Mouse (Mus musculus): ENCODE results near the gene Ifnar2. TPM values are rescaled to one million over a fixed set of nuclear protein-coding genes. Genes with fewer than 3 reads are reported as not detected.
A peak's percentile ranks its signal among the peaks of the same experiment; 100 is the strongest.

The Ifnar2 gene
- total and polyA plus RNA-seq, 3 experiments = 33.1 to 34.9 (median 34.5) TPM

GRCm38 (mm10) chr16:91352084-91352562 lies 20.5 kb upstream of the Ifnar2 start:
- Histone ChIP-seq H3K9me3 (replicated peaks; ENCODE audit: low read length) (no peaks in the 10 kb centered on the region), H3K4me3 (replicated peaks in 1 of 3; ENCODE audit: low read depth in 2 of 3, low read length in 2 of 3, poor library complexity in 1 of 3) (no peak overlapping the region), H3K36me3 (replicated peaks in 1 of 2; ENCODE audit: control insufficient read depth in 1 of 2, insufficient read depth in 1 of 2, low read length in 1 of 2) (no peaks in the 10 kb centered on the region), H3K4me1 (ENCODE audit: control insufficient read depth in 1 of 2, insufficient read depth in 2 of 2) (peaks cover 22 to 43% of the 10 kb centered on the region in 2 experiments), H3K4me2 (ENCODE audit: insufficient read depth, low read depth, poor library complexity, severe bottlenecking) (peak overlapping the region; percentile 56; the same call in 1 of the 2 replicates), H3K79me2 (replicated peaks; ENCODE audit: control insufficient read depth, extremely low read depth, insufficient read depth, poor library complexity, severe bottlenecking) (no peaks in the 10 kb centered on the region), H3K9ac (ENCODE audit: insufficient read depth, low read depth) (no peak overlapping the region), H3K27ac (ENCODE audit: insufficient read depth, low read depth) (no peak overlapping the region), H3K27me3 (replicated peaks) (peaks cover 55% of the 10 kb centered on the region)
- in situ Hi-C loops (cut with MboI; ENCODE audit: low pct_ligation_motif_present, low pct_unique_long_range_greater_than_20kb, low sequenced_read_pairs) (loop anchor here (5.0 to 25.0 kb wide), 3 partner anchors 270 to 935 kb away; partner anchors contain the start of gene Kcne2), dilution Hi-C loops (cut with MboI; ENCODE audit: extremely low pct_ligation_motif_present, extremely low pct_unique_long_range_greater_than_20kb, low sequenced_read_pairs) (no loop called here)
- TF ChIP-seq MXI1 (IDR thresholded peaks at IDR 0.05; ENCODE audit: low read depth, low read length) (0 out of 2 replicates have a peak, but pooled peaks have one; percentile 33), ZC3H11A (IDR thresholded peaks at IDR 0.05; ENCODE audit: low read depth, low read length) (peak; percentile 75), EP300 (IDR thresholded peaks at IDR 0.05; ENCODE audit: low read length) (no peak), BHLHE40 (IDR thresholded peaks at IDR 0.05; ENCODE audit: low read depth, low read length) (peak; percentile 39), NELFE (IDR thresholded peaks at IDR 0.05; ENCODE audit: low read depth, low read length) (peak; percentile 49; the same call in 1 of the 2 replicates), USF2 (conservative IDR thresholded peaks at IDR 0.05; ENCODE audit: low read depth, low read length) (no peak), E2F4 (IDR thresholded peaks at IDR 0.05; ENCODE audit: insufficient replicate concordance, low read depth, low read length) (no peak), POLR2AphosphoS2 (IDR thresholded peaks at IDR 0.05; ENCODE audit: low read depth, low read length) (no peak), MAX (IDR thresholded peaks at IDR 0.05; ENCODE audit: low read length) (peak; percentile 23; the same call in 1 of the 2 replicates), MEF2A (IDR thresholded peaks at IDR 0.05; ENCODE audit: borderline replicate concordance, low read depth, low read length) (0 out of 2 replicates have a peak, but pooled peaks have one; percentile 36), SMC3 (IDR thresholded peaks at IDR 0.05; ENCODE audit: low read depth, low read length) (peak; percentile 98), RAD21 (IDR thresholded peaks at IDR 0.05; ENCODE audit: low read depth, low read length) (peak; percentile 99), CHD2 (IDR thresholded peaks at IDR 0.05; ENCODE audit: low read length) (no peak), USF1 (IDR thresholded peaks at IDR 0.05; ENCODE audit: low read depth, low read length) (no peak), MAFK (IDR thresholded peaks at IDR 0.05; ENCODE audit: insufficient replicate concordance, low read length) (0 out of 2 replicates have a peak, but pooled peaks have one; percentile 16), HCFC1 (IDR thresholded peaks at IDR 0.05; ENCODE audit: low read depth, low read length) (no peak), TCF12 (IDR thresholded peaks at IDR 0.05; ENCODE audit: low read depth, low read length) (0 out of 2 replicates have a peak, but pooled peaks have one; percentile 25), IRF4 (IDR thresholded peaks at IDR 0.05; ENCODE audit: low read depth, low read length) (peak; percentile 49; the same call in 1 of the 2 replicates), POLR2A (IDR thresholded peaks at IDR 0.05; ENCODE audit: low read depth, low read length) (no peak), NRF1 (IDR thresholded peaks at IDR 0.05; ENCODE audit: low read depth, low read length) (no peak), SIN3A (IDR thresholded peaks at IDR 0.05; ENCODE audit: low read length) (peak; percentile 67), CTCF (conservative IDR thresholded peaks at IDR 0.05 in 1 of 2, IDR thresholded peaks at IDR 0.05 in 1 of 2; ENCODE audit: low read depth in 2 of 2, low read length in 2 of 2) (peak; percentile 96 to 98), ELF1 (IDR thresholded peaks at IDR 0.05; ENCODE audit: low read depth, low read length) (no peak), MAZ (IDR thresholded peaks at IDR 0.05; ENCODE audit: low read depth, low read length) (peak; percentile 51; the same call in 1 of the 2 replicates), MYC (IDR thresholded peaks at IDR 0.05; ENCODE audit: low read depth, low read length) (0 out of 2 replicates have a peak, but pooled peaks have one; percentile 55)
- peak; percentile 83 for DNase-seq (ENCODE audit: extremely low read depth)
